Mouse (Mus musculus) liver, embryonic 14.5 days (tissue): ENCODE data around the gene Sccpdh. TPM values are rescaled to one million over a fixed set of nuclear protein-coding genes. Genes with fewer than 3 reads are reported as not detected.

Source experiments
- ATAC-seq: fragments of 200-750 bp; cut with Nextera tagmentation; 2 replicates; pipeline ENCODE4 v1.8.0; 2017; ENCODE audit warnings: moderate number of reproducible peaks, mild to moderate bottlenecking, moderate library complexity; ENCODE audit not compliant: insufficient read depth
- DNase-seq, 3 experiments: peaks; one replicate each; pipeline ENCODE4 v3.0.0-alpha.2; 2012 to 2013; ENCODE audit warnings: low read depth in 3 of 3, low spot score in 3 of 3
- H3K27ac ChIP-seq: fragments of 300-500 bp; sonication (generic); 2 replicates; pipeline ENCODE4 v1.5.1; 2014; ENCODE audit warnings: moderate library complexity, mild to moderate bottlenecking, control low read depth, inconsistent platforms
- H3K27me3 ChIP-seq: fragments of 300-500 bp; sonication (generic); 2 replicates; pipeline ENCODE4 v1.6.1; 2014; ENCODE audit warnings: mild to moderate bottlenecking, low read length, moderate library complexity; ENCODE audit not compliant: control insufficient read depth, insufficient read depth
- H3K36me3 ChIP-seq: fragments of 300-500 bp; sonication (generic); replicated peaks from 2 replicates; pipeline ENCODE4 v1.6.1; 2014; ENCODE audit warnings: low read depth; ENCODE audit not compliant: control insufficient read depth, insufficient read depth
- H3K4me1 ChIP-seq, 2 experiments: fragments of 200-500 bp in 1 of 2; fragments of 300-500 bp in 1 of 2; sonication (generic) in 1 of 2; replicated peaks; 2 replicates each; pipeline ENCODE4 v1.6.1; 2012 to 2014; ENCODE audit warnings: antibody characterized with exemption in 1 of 2, inconsistent platforms in 1 of 2, low read length in 1 of 2; ENCODE audit not compliant: control insufficient read depth in 2 of 2, insufficient read depth in 2 of 2
- H3K4me2 ChIP-seq: fragments of 300-500 bp; sonication (generic); 2 replicates; pipeline ENCODE4 v1.6.1; 2014; ENCODE audit warnings: low read depth, mild to moderate bottlenecking, control low read depth, moderate library complexity
- H3K4me3 ChIP-seq, 2 experiments: fragments of 200-500 bp in 1 of 2; fragments of 300-500 bp in 1 of 2; sonication (generic) in 1 of 2; 2 replicates each; pipeline ENCODE4 v1.5.1; 2012 to 2014; ENCODE audit warnings: low read depth in 2 of 2, low read length in 2 of 2, mild to moderate bottlenecking in 2 of 2, control low read depth in 1 of 2, inconsistent platforms in 1 of 2, moderate library complexity in 1 of 2; ENCODE audit not compliant: insufficient read depth in 1 of 2
- H3K9ac ChIP-seq: fragments of 300-500 bp; sonication (generic); replicated peaks from 2 replicates; pipeline ENCODE4 v1.6.1; 2014; ENCODE audit warnings: mild to moderate bottlenecking, control low read depth, moderate library complexity
- H3K9me3 ChIP-seq: fragments of 300-500 bp; sonication (generic); 2 replicates; pipeline ENCODE4 v1.6.1; 2016; ENCODE audit warnings: low read length, mixed read lengths; ENCODE audit not compliant: control insufficient read depth
- CTCF ChIP-seq: IDR thresholded peaks from 2 replicates; pipeline ENCODE4 v1.5.1; 2016; ENCODE audit warnings: antibody characterized with exemption, low read depth, control low read depth
- EP300 ChIP-seq: IDR thresholded peaks from 2 replicates; pipeline ENCODE4 v1.6.1; 2016; ENCODE audit warnings: antibody characterized with exemption, low read depth
- WGBS: fragments of 180-500 bp; shearing (Covaris S2); extraction: QIAGEN DNeasy Blood & Tissue Kit; methylation state at CpG from one replicate; pipeline ENCODE4 v1.1.7; 2014; ENCODE audit not compliant: insufficient replicate concordance; 5-methylcytosine and 5-hydroxymethylcytosine counted together
- polyA plus RNA-seq, 2 experiments: library from polyadenylated mRNA; depleted of rRNA in 1 of 2; stranded (reverse) in 1 of 2; unstranded in 1 of 2; fragments of >200 nt; fragmentation: Nextera tagmentation in 1 of 2; extraction: Ambion mirVana in 1 of 2; gene quantifications; 2 replicates each; pipeline versions ENCODE4 v1.2.1 to v1.2.3; 2012 to 2014

The Sccpdh gene
- polyA plus RNA-seq, 2 experiments = 4.0 to 7.8 TPM

- H3K27me3 ChIP-seq = peaks cover 26% of the 10 kb centered on the region
- WGBS = 60% methylated on average over 2 of the region's 2 CpGs
Measured at GRCm38 (mm10) chr1:179666971-179667370, 1.0 kb upstream of the Sccpdh start.

GRCm38 (mm10) chr1:179667450-179667849 lies 560 bp upstream of the Sccpdh start:
- Histone ChIP-seq H3K4me1 (0 out of 4 replicates have a peak, but pooled peaks cover 0 to 2% of the 10 kb centered on the region in 2 experiments), H3K27me3 (peaks cover 26% of the 10 kb centered on the region), H3K9ac (no peak overlapping the region), H3K36me3 (no peaks in the 10 kb centered on the region), H3K9me3 (no peaks in the 10 kb centered on the region), H3K4me2 (peak overlapping the region; percentile 64), H3K4me3 (peak overlapping the region; percentile 53 to 56; a peak in 3 of 4 replicates), H3K27ac (no peak overlapping the region)
- WGBS = 28% methylated on average over 7 of the region's 7 CpGs
- no peak for ATAC-seq
- no peak for DNase-seq
- no peak for TF ChIP-seq EP300
- no peak for TF ChIP-seq CTCF

More at GRCm38 (mm10) chr1:179666971-179667370, 1.0 kb upstream of the Sccpdh start:
- no peak for ATAC-seq
- Histone ChIP-seq H3K4me3 (no peak overlapping the region), H3K9ac (no peak overlapping the region), H3K9me3 (no peaks in the 10 kb centered on the region), H3K4me1 (0 out of 4 replicates have a peak, but pooled peaks cover 0 to 2% of the 10 kb centered on the region in 2 experiments), H3K36me3 (no peaks in the 10 kb centered on the region), H3K27ac (no peak overlapping the region), H3K4me2 (no peak overlapping the region)
- no peak for DNase-seq
- TF ChIP-seq CTCF (no peak), EP300 (no peak)

DNA sequence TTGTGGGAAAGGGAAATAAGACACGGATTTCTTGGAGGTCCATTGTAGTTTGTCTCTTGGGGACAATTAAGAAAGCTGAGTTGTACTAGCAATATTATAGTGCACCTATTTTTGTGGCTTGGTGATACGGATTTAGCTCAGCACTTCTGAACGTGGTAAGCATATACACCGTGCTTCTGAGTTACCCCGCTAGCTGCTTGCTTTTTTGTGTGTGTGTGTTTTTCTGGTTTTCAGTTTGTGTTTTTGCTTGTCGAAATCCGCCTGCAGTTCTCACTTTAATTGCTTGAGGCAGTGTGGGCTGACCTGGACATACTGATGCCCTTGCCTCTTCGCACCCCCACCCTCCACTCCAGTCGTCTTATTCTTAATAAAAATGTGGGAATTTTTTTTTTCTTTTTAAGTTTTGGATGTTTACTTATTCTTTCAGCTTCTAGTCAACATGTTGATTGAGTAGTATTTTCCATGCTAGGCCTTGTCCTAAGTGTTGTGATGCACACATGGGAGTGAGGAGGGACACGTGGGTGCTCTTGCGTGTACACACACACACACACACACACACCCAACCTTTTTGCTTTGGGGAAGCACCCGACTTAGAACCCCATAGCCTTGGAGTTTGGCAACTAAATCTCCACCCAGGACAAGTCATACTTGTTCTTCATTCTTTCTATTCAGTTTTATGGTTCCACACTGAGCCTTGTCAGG lies 977 bp downstream of the Sccpdh start:
- Histone ChIP-seq H3K9ac (no peak overlapping the region; the same call in 1 of the 2 replicates), H3K36me3 (no peaks in the 10 kb centered on the region), H3K4me1 (0 out of 4 replicates have a peak, but pooled peaks cover 0 to 2% of the 10 kb centered on the region in 2 experiments), H3K4me2 (peak overlapping the region; percentile 64), H3K9me3 (no peaks in the 10 kb centered on the region), H3K4me3 (peak overlapping the region; percentile 53 to 56), H3K27ac (no peak overlapping the region), H3K27me3 (peaks cover 26% of the 10 kb centered on the region)
- TF ChIP-seq CTCF = no peak
- TF ChIP-seq EP300 = no peak
- 30% methylated on average over 12 of the region's 12 CpGs for WGBS
- DNase-seq = no peak
- ATAC-seq = no peak

DNA sequence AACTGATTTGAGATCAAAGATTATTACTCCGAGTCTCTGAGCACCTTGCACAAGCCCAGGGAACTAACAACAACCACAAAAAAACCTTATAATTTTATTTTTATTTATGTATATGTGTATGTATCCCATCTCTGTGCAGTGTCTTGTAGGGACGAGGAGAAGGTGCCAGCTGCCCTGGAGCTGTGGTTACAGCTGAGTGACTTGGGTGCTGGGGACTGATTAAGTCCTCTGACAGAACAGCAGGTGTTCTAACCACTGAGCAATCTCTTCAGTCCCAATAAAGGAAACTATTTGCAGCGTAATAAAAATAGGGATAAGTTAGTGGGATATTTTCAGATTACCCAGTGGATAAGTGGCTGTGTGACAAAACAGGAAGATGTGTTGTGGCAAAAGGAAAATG lies 6.3 kb downstream of the Sccpdh start:
- Histone ChIP-seq H3K4me2 (no peak overlapping the region), H3K9ac (no peak overlapping the region), H3K27me3 (peaks cover 1% of the 10 kb centered on the region), H3K4me3 (no peak overlapping the region), H3K36me3 (no peaks in the 10 kb centered on the region), H3K9me3 (no peaks in the 10 kb centered on the region), H3K4me1 (no peaks in the 10 kb centered on the region), H3K27ac (no peak overlapping the region)
- ATAC-seq = no peak
- TF ChIP-seq CTCF = no peak
- no peak for TF ChIP-seq EP300
- DNase-seq = no peak
- WGBS = 51% methylated on average over 3 of the region's 3 CpGs

DNA sequence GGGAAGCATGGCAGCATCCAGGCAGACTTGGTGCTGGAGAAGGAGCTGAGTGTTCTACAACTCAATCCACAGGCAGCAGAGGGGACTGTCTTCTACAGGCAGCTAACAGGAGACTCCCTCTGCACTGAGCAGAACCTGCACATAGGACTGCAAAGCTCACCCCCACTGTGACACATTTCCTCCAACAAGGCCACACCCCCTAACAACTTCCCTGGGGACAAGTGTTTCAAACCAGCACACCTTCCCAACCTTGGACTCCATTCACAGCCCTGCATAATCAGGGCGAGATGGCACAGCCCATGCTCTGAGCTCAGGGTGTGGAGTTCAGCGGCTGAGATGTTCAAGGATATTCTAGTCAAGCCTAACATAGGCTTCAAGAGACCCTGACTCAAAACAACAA lies 9.0 kb downstream of the Sccpdh start:
- H3K4me2 ChIP-seq = no peak overlapping the region
- no peaks in the 10 kb centered on the region for H3K27me3 ChIP-seq
- no peak overlapping the region for H3K27ac ChIP-seq
- no peak for TF ChIP-seq EP300
- TF ChIP-seq CTCF = no peak
- H3K36me3 ChIP-seq = no peaks in the 10 kb centered on the region
- 71% methylated on average over 2 of the region's 2 CpGs for WGBS
- no peaks in the 10 kb centered on the region for H3K4me1 ChIP-seq
- H3K4me3 ChIP-seq = no peak overlapping the region
- H3K9me3 ChIP-seq = no peaks in the 10 kb centered on the region
- no peak for ATAC-seq
- no peak overlapping the region for H3K9ac ChIP-seq
- no peak for DNase-seq
